Mouse (Mus musculus) heart, postnatal 0 days (tissue): Measurements from ENCODE around the gene Mc1r. TPM values are rescaled to one million over a fixed set of nuclear protein-coding genes. Genes with fewer than 3 reads are reported as not detected.

Source experiments
- ATAC-seq: fragments of 200-750 bp; cut with Nextera tagmentation; 2 replicates; pipeline ENCODE4 v1.8.0; 2017; ENCODE audit warnings: low read depth, moderate number of reproducible peaks, moderate library complexity; ENCODE audit not compliant: insufficient read depth
- DNase-seq: peaks from one replicate; pipeline ENCODE4 v3.0.0-alpha.2; 2016; ENCODE audit warnings: low spot score
- H3K27ac ChIP-seq: fragments of 300-500 bp; sonication (generic); 2 replicates; pipeline ENCODE4 v1.5.1; 2014; ENCODE audit warnings: low read depth, mild to moderate bottlenecking
- H3K27me3 ChIP-seq: fragments of 300-500 bp; sonication (generic); 2 replicates; pipeline ENCODE4 v1.6.1; 2014; ENCODE audit warnings: low read length, mixed read lengths; ENCODE audit not compliant: control insufficient read depth, insufficient read depth
- H3K36me3 ChIP-seq: fragments of 300-500 bp; sonication (generic); replicated peaks from 2 replicates; pipeline ENCODE4 v1.6.1; 2014; ENCODE audit warnings: low read length, mixed read lengths; ENCODE audit not compliant: control insufficient read depth, insufficient read depth
- H3K4me1 ChIP-seq: fragments of 300-500 bp; sonication (generic); 2 replicates; pipeline ENCODE4 v1.6.1; 2014; ENCODE audit warnings: antibody characterized with exemption; ENCODE audit not compliant: control insufficient read depth, insufficient read depth
- H3K4me2 ChIP-seq: fragments of 300-500 bp; sonication (generic); 2 replicates; pipeline ENCODE4 v1.6.1; 2014; ENCODE audit warnings: low read depth, mild to moderate bottlenecking, low read length, moderate library complexity
- H3K4me3 ChIP-seq: fragments of 300-500 bp; sonication (generic); 2 replicates; pipeline ENCODE4 v1.5.1; 2014; ENCODE audit warnings: low read depth, low read length
- H3K9ac ChIP-seq: fragments of 300-500 bp; sonication (generic); replicated peaks from 2 replicates; pipeline ENCODE4 v1.6.1; 2014; ENCODE audit warnings: low read depth, low read length, mixed read lengths
- H3K9me3 ChIP-seq: fragments of 300-500 bp; sonication (generic); replicated peaks from 2 replicates; pipeline ENCODE4 v1.6.1; 2016; ENCODE audit warnings: low read length; ENCODE audit not compliant: control insufficient read depth
- CTCF ChIP-seq: IDR thresholded peaks from 2 replicates; pipeline ENCODE4 v1.5.1; 2016; ENCODE audit warnings: antibody characterized with exemption, control low read depth, low read depth
- EP300 ChIP-seq: IDR thresholded peaks from 2 replicates; pipeline ENCODE4 v1.6.1; 2016; ENCODE audit warnings: antibody characterized with exemption, low read depth
- WGBS: fragments of 180-500 bp; shearing (Covaris S2); extraction: QIAGEN DNeasy Blood & Tissue Kit; methylation state at CpG from one replicate; pipeline ENCODE4 v1.1.7; 2014; 5-methylcytosine and 5-hydroxymethylcytosine counted together
- polyA plus RNA-seq: library from polyadenylated mRNA; unstranded; fragments of >200 nt; fragmentation: Nextera tagmentation; extraction: Ambion mirVana; gene quantifications from 2 replicates; pipeline ENCODE4 v1.2.1, GENCODE M21; 2015
- total RNA-seq: library from RNA; depleted of rRNA; stranded (reverse); fragments of >200 nt; gene quantifications from 2 replicates; pipeline ENCODE4 v1.2.3, GENCODE M21; 2014; ENCODE audit warnings: low replicate concordance

Gene Mc1r
- total and polyA plus RNA-seq, 2 experiments from 2014 or later, result not detected

DNA sequence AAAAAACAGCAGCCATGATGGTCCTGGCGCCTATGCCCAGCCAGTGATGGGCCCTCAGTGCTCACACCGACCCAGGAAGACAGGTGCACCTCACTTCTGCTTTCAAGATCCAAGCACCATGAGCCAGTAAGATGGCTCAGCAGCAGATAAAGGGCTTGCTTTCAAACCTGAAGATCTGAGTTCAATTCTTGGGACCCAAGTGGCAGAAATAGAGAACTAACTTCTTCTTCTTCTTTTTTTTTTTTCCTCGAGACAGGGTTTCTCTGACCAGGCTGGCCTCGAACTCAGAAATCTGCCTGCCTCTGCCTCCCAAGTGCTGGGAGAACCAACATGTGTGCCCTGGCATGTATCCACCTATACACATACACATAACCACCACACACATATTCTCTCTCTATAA lies 12.8 kb downstream of the Mc1r start:
- H3K9ac ChIP-seq, result no peak overlapping the region
- no peaks in the 10 kb centered on the region for H3K36me3 ChIP-seq
- ATAC-seq, result no peak
- no peaks in the 10 kb centered on the region for H3K9me3 ChIP-seq
- H3K27me3 ChIP-seq, result 0 out of 2 replicates have a peak, but pooled peaks cover 4% of the 10 kb centered on the region
- H3K4me2 ChIP-seq, result no peak overlapping the region
- no peak overlapping the region for H3K27ac ChIP-seq
- H3K4me3 ChIP-seq, result no peak overlapping the region
- 74% methylated on average over 4 of the region's 4 CpGs for WGBS
- no peak for DNase-seq
- TF ChIP-seq EP300 (no peak), CTCF (no peak)
- H3K4me1 ChIP-seq, result no peaks in the 10 kb centered on the region

GRCm38 (mm10) chr8:123420525-123421281 lies 13.8 kb downstream of the Mc1r start:
- no peaks in the 10 kb centered on the region for H3K4me1 ChIP-seq
- no peak overlapping the region for H3K27ac ChIP-seq
- no peak for DNase-seq
- TF ChIP-seq CTCF, result no peak
- no peak for TF ChIP-seq EP300
- H3K9me3 ChIP-seq, result no peaks in the 10 kb centered on the region
- H3K27me3 ChIP-seq, result 0 out of 2 replicates have a peak, but pooled peaks cover 4% of the 10 kb centered on the region
- no peak for ATAC-seq
- no peak overlapping the region for H3K4me3 ChIP-seq
- no peak overlapping the region for H3K9ac ChIP-seq
- no peaks in the 10 kb centered on the region for H3K36me3 ChIP-seq
- H3K4me2 ChIP-seq, result no peak overlapping the region
- 91% methylated on average over 34 of the region's 34 CpGs for WGBS

- Histone ChIP-seq H3K36me3 (no peaks in the 10 kb centered on the region), H3K9ac (no peak overlapping the region), H3K9me3 (peaks cover under 1% of the 10 kb centered on the region; the same call in 1 of the 2 replicates), H3K4me2 (no peak overlapping the region), H3K4me3 (no peak overlapping the region), H3K27ac (no peak overlapping the region), H3K27me3 (0 out of 2 replicates have a peak, but pooled peaks cover 4% of the 10 kb centered on the region), H3K4me1 (no peaks in the 10 kb centered on the region)
- no peak for ATAC-seq
- WGBS, result 79% methylated on average over 19 of the region's 19 CpGs
- TF ChIP-seq EP300 (no peak), CTCF (no peak)
- DNase-seq, result no peak
Observed at GRCm38 (mm10) chr8:123421325-123421724, 14.4 kb downstream of the Mc1r start.

GRCm38 (mm10) chr8:123422056-123422780 lies 15.3 kb downstream of the Mc1r start:
- 5% methylated on average over 17 of the region's 17 CpGs for WGBS
- DNase-seq, result peak; percentile 42
- Histone ChIP-seq H3K4me3 (peak overlapping the region; percentile 25), H3K9me3 (peaks cover 10% of the 10 kb centered on the region), H3K27ac (no peak overlapping the region), H3K9ac (peak overlapping the region; percentile 6; the same call in 1 of the 2 replicates), H3K36me3 (no peaks in the 10 kb centered on the region), H3K4me2 (peak overlapping the region; percentile 54), H3K4me1 (no peaks in the 10 kb centered on the region), H3K27me3 (0 out of 2 replicates have a peak, but pooled peaks cover 4% of the 10 kb centered on the region)
- TF ChIP-seq CTCF, result peak; percentile 60
- no peak for TF ChIP-seq EP300
- peak; percentile 64; the same call in 1 of the 2 replicates for ATAC-seq

DNA sequence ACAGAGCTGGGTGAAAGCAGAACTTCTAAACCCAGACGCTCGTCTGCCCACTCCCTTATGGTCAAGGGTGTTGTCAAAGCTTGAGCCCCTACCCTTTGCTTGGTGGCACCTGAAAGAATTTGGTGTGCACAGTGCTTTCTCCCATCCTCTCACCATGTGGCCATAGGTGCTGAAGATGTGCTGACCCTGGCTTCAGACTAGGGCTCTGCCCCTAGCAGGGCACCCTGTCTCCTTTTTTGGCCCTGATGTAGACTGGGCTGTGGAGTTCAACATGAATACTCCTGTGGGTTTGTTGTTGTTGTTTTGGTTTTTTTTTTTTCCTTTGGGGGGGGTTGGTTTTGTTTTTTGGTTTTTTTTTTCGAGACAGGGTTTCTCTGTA lies 15.9 kb downstream of the Mc1r start:
- no peak for TF ChIP-seq CTCF
- TF ChIP-seq EP300, result no peak
- 14% methylated on average over 3 of the region's 3 CpGs for WGBS
- DNase-seq (no peak), ATAC-seq (no peak)
- H3K4me2 ChIP-seq, result no peak overlapping the region
- no peak overlapping the region for H3K27ac ChIP-seq
- no peak overlapping the region for H3K9ac ChIP-seq
- 0 out of 2 replicates have a peak, but pooled peaks cover 4% of the 10 kb centered on the region for H3K27me3 ChIP-seq
- no peaks in the 10 kb centered on the region for H3K36me3 ChIP-seq
- no peaks in the 10 kb centered on the region for H3K4me1 ChIP-seq
- no peak overlapping the region for H3K4me3 ChIP-seq
- peaks cover 15% of the 10 kb centered on the region for H3K9me3 ChIP-seq
